Mouse (Mus musculus): Measurements from ENCODE around the gene Yif1b. TPM values are rescaled to one million over a fixed set of nuclear protein-coding genes. Genes with fewer than 3 reads are reported as not detected.

The Yif1b gene
- total and polyA plus RNA-seq, 2 experiments from 2014 or later = 121 to 194 TPM

- H3K9me3 ChIP-seq (replicated peaks; ENCODE audit: control insufficient read depth, low read length) = no peaks in the 10 kb centered on the region
- H3K27ac ChIP-seq (ENCODE audit: low read depth) = no peak overlapping the region
- peaks cover 10% of the 10 kb centered on the region; the same call in 1 of the 2 replicates for H3K27me3 ChIP-seq (ENCODE audit: control insufficient read depth, insufficient read depth, low read length)
- 79% methylated on average over 13 of the region's 13 CpGs for WGBS
- H3K4me1 ChIP-seq (ENCODE audit: control insufficient read depth, insufficient read depth) = peaks cover 9% of the 10 kb centered on the region; the same call in 1 of the 2 replicates
- H3K4me3 ChIP-seq (ENCODE audit: low read depth, low read length) = no peak overlapping the region
- no peak overlapping the region for H3K9ac ChIP-seq (replicated peaks; ENCODE audit: low read depth, low read length)
- DNase-seq (ENCODE audit: low spot score) = no peak
- TF ChIP-seq EP300 (IDR thresholded peaks at IDR 0.05; ENCODE audit: low read depth) (no peak), CTCF (IDR thresholded peaks at IDR 0.05; ENCODE audit: low read depth) (no peak)
- ATAC-seq (ENCODE audit: insufficient read depth, low read depth) = no peak
- no peaks in the 10 kb centered on the region for H3K36me3 ChIP-seq (replicated peaks; ENCODE audit: control insufficient read depth, insufficient read depth, low read length)
- H3K4me2 ChIP-seq (ENCODE audit: low read depth, low read length) = no peak overlapping the region
Observed at GRCm38 (mm10) chr7:29294111-29294761, 56.1 kb downstream of the Yif1b start.

DNA sequence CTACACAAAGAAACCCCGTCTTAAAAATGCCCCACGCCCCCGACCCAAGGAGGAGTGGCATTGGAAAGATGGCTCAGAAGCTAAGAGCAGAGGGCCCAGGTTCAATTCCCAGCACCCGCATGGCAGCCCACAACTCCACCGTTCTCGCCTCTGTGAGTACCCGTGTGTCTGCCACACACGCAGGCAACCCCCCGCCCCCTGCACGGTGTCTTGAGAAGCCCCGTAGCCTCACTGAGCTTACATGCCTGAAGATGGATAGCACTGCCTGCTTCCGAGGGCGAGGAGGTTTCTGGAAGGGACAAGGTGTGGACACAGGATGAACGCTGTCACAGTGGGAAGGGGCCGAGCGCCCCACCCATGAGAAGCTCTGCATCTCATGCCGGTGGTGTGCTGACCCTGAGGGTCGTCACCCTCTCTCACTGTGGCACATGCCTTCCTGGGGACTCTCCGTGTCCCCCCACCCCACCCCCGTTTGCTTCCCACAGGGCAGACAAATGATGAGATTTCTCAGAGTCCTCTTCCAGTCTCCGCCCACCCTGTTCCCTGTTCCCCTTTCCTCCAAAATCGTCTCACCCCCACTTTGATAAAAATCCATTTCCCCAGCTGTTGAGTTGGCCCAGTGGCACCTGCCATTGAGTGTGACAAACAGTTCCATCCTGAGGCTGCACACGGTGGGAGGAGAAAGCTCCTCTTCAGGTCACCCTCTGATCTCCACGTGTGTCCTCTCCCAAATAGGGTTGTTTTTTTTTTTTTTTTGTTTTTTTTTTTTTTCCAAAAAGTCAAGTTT lies 57.9 kb downstream of the Yif1b start:
- ATAC-seq (ENCODE audit: insufficient read depth, low read depth) (no peak), DNase-seq (ENCODE audit: low spot score) (no peak)
- Histone ChIP-seq H3K4me2 (ENCODE audit: low read depth, low read length) (no peak overlapping the region), H3K27me3 (ENCODE audit: control insufficient read depth, insufficient read depth, low read length) (peaks cover 10% of the 10 kb centered on the region; the same call in 1 of the 2 replicates), H3K4me1 (ENCODE audit: control insufficient read depth, insufficient read depth) (peaks cover 9% of the 10 kb centered on the region; the same call in 1 of the 2 replicates), H3K27ac (ENCODE audit: low read depth) (no peak overlapping the region), H3K9ac (replicated peaks; ENCODE audit: low read depth, low read length) (no peak overlapping the region), H3K9me3 (replicated peaks; ENCODE audit: control insufficient read depth, low read length) (no peaks in the 10 kb centered on the region), H3K4me3 (ENCODE audit: low read depth, low read length) (no peak overlapping the region), H3K36me3 (replicated peaks; ENCODE audit: control insufficient read depth, insufficient read depth, low read length) (no peaks in the 10 kb centered on the region)
- 70% methylated on average over 24 of the region's 24 CpGs for WGBS
- TF ChIP-seq EP300 (IDR thresholded peaks at IDR 0.05; ENCODE audit: low read depth) (no peak), CTCF (IDR thresholded peaks at IDR 0.05; ENCODE audit: low read depth) (no peak)

- peak; percentile 33; the same call in 1 of the 2 replicates for ATAC-seq (ENCODE audit: insufficient read depth, low read depth)
- peaks cover 14% of the 10 kb centered on the region; the same call in 1 of the 2 replicates for H3K27me3 ChIP-seq (ENCODE audit: control insufficient read depth, insufficient read depth, low read length)
- no peaks in the 10 kb centered on the region for H3K36me3 ChIP-seq (replicated peaks; ENCODE audit: control insufficient read depth, insufficient read depth, low read length)
- H3K9me3 ChIP-seq (replicated peaks; ENCODE audit: control insufficient read depth, low read length) = no peaks in the 10 kb centered on the region
- H3K9ac ChIP-seq (replicated peaks; ENCODE audit: low read depth, low read length) = no peak overlapping the region
- TF ChIP-seq CTCF (IDR thresholded peaks at IDR 0.05; ENCODE audit: low read depth) = peak; percentile 89
- no peak for TF ChIP-seq EP300 (IDR thresholded peaks at IDR 0.05; ENCODE audit: low read depth)
- H3K4me1 ChIP-seq (ENCODE audit: control insufficient read depth, insufficient read depth) = peaks cover 9% of the 10 kb centered on the region; the same call in 1 of the 2 replicates
- WGBS = 12% methylated on average over 10 of the region's 10 CpGs
- no peak overlapping the region for H3K4me2 ChIP-seq (ENCODE audit: low read depth, low read length)
- H3K27ac ChIP-seq (ENCODE audit: low read depth) = no peak overlapping the region
- peak; percentile 69 for DNase-seq (ENCODE audit: low spot score)
- H3K4me3 ChIP-seq (ENCODE audit: low read depth, low read length) = no peak overlapping the region
Observed at GRCm38 (mm10) chr7:29296998-29297397, 58.9 kb downstream of the Yif1b start.

Other genes with a start within 250 kb of the Yif1b start
- 0.08 and 0.15 TPM in 2 replicates for gene Ryr1, start 113.2 kb upstream of the Yif1b start, total RNA-seq (2014; rRNA removed; ENCODE audit: low replicate concordance)
- gene Ryr1, start 113.2 kb upstream of the Yif1b start, polyA plus RNA-seq (2015; fragmentation: Nextera tagmentation; extraction: Ambion mirVana) = 0.04 TPM in 1 of 2 replicates, not detected in the other
- gene Rasgrp4, start 103.5 kb upstream of the Yif1b start, total RNA-seq (2014; rRNA removed; ENCODE audit: low replicate concordance) = 0.19 and 1.9 TPM in 2 replicates
- 0.18 and 0.79 TPM in 2 replicates for gene Rasgrp4, start 103.5 kb upstream of the Yif1b start, polyA plus RNA-seq (2015; fragmentation: Nextera tagmentation; extraction: Ambion mirVana)
- 24.5 and 28.1 TPM in 2 replicates for gene Fam98c, start 82.1 kb upstream of the Yif1b start, total RNA-seq (2014; rRNA removed; ENCODE audit: low replicate concordance)
- gene Fam98c, start 82.1 kb upstream of the Yif1b start, polyA plus RNA-seq (2015; fragmentation: Nextera tagmentation; extraction: Ambion mirVana) = 23.1 and 23.2 TPM in 2 replicates
- 0.23 TPM in 1 of 2 replicates, not detected in the other for gene Ggn, start 68.1 kb upstream of the Yif1b start, total RNA-seq (2014; rRNA removed; ENCODE audit: low replicate concordance)
- 0.14 and 0.26 TPM in 2 replicates for gene Ggn, start 68.1 kb upstream of the Yif1b start, polyA plus RNA-seq (2015; fragmentation: Nextera tagmentation; extraction: Ambion mirVana)
- 2.7 and 4.7 TPM in 2 replicates for gene Spred3, start 67.9 kb upstream of the Yif1b start, total RNA-seq (2014; rRNA removed; ENCODE audit: low replicate concordance)
- 0.80 and 1.00 TPM in 2 replicates for gene Spred3, start 67.9 kb upstream of the Yif1b start, polyA plus RNA-seq (2015; fragmentation: Nextera tagmentation; extraction: Ambion mirVana)
- 296 and 383 TPM in 2 replicates for gene Psmd8, start 57.6 kb upstream of the Yif1b start, total RNA-seq (2014; rRNA removed; ENCODE audit: low replicate concordance)
- 250 and 255 TPM in 2 replicates for gene Psmd8, start 57.6 kb upstream of the Yif1b start, polyA plus RNA-seq (2015; fragmentation: Nextera tagmentation; extraction: Ambion mirVana)
- 1.2 TPM in 1 of 2 replicates, not detected in the other for gene Catsperg1, start 24.3 kb upstream of the Yif1b start, total RNA-seq (2014; rRNA removed; ENCODE audit: low replicate concordance)
- 0.14 TPM in 2 replicates for gene Catsperg1, start 24.3 kb upstream of the Yif1b start, polyA plus RNA-seq (2015; fragmentation: Nextera tagmentation; extraction: Ambion mirVana)
- gene Kcnk6, start 5.8 kb upstream of the Yif1b start, total RNA-seq (2014; rRNA removed; ENCODE audit: low replicate concordance) = 6.3 and 27.4 TPM in 2 replicates
- 0.88 and 0.96 TPM in 2 replicates for gene Kcnk6, start 5.8 kb upstream of the Yif1b start, polyA plus RNA-seq (2015; fragmentation: Nextera tagmentation; extraction: Ambion mirVana)
- gene 2200002D01Rik, start 10.1 kb downstream of the Yif1b start, total RNA-seq (2014; rRNA removed; ENCODE audit: low replicate concordance) = 0.42 and 1.5 TPM in 2 replicates
- gene 2200002D01Rik, start 10.1 kb downstream of the Yif1b start, polyA plus RNA-seq (2015; fragmentation: Nextera tagmentation; extraction: Ambion mirVana) = 11.8 and 14.0 TPM in 2 replicates
- gene Spint2, start 43.6 kb downstream of the Yif1b start, total RNA-seq (2014; rRNA removed; ENCODE audit: low replicate concordance) = 30.1 and 46.6 TPM in 2 replicates
- 81.6 and 83.2 TPM in 2 replicates for gene Spint2, start 43.6 kb downstream of the Yif1b start, polyA plus RNA-seq (2015; fragmentation: Nextera tagmentation; extraction: Ambion mirVana)
- gene Ppp1r14a, start 51.0 kb downstream of the Yif1b start, total RNA-seq (2014; rRNA removed; ENCODE audit: low replicate concordance) = 7.8 and 61.8 TPM in 2 replicates
- gene Ppp1r14a, start 51.0 kb downstream of the Yif1b start, polyA plus RNA-seq (2015; fragmentation: Nextera tagmentation; extraction: Ambion mirVana) = 17.9 and 18.0 TPM in 2 replicates
- gene Dpf1, start 65.6 kb downstream of the Yif1b start, total RNA-seq (2014; rRNA removed; ENCODE audit: low replicate concordance) = not detected in 2 replicates
- gene Dpf1, start 65.6 kb downstream of the Yif1b start, polyA plus RNA-seq (2015; fragmentation: Nextera tagmentation; extraction: Ambion mirVana) = 0.41 and 0.61 TPM in 2 replicates

Measured in heart, postnatal 0 days (tissue).